ENCODE assay signal across 9 mouse cellular contexts in genomic region chr9:118928007-118928406, GRCm38 (mm10). TPM values are rescaled to one million over a fixed set of nuclear protein-coding genes. Genes with fewer than 3 reads are reported as not detected.
DNase-seq lines count a peak whose midpoint lies in the region; ATAC-seq and TF ChIP-seq lines count a peak whose summit lies in the region.
"Had no signal": no experiment of that assay in that cellular context is flagged by ENCODE, and none has a peak within 500 bp of the region (broad histone marks: within the 10 kb centered on the region; RNA-seq: fewer than 3 reads in every experiment).

No protein-coding gene starts in this region.

- ATAC-seq in embryonic facial prominence, embryonic 15.5 days (ENCODE audit: insufficient number of reproducible peaks, low FRiP score, low TSS enrichment, low read depth): no peak
- ATAC-seq in hindbrain, postnatal 0 days: no peak
- ATAC-seq in midbrain, embryonic 14.5 days (ENCODE audit: low FRiP score, low TSS enrichment): no peak

- H3K27ac ChIP-seq in kidney, adult 2 months (ENCODE audit: insufficient read depth, low read depth, low read length): peak overlapping the region; percentile 61
- peak overlapping the region; percentile 96; the same call in 1 of the 2 replicates for H3K27ac ChIP-seq in embryonic facial prominence, embryonic 15.5 days (replicated peaks)
- H3K27ac ChIP-seq in hindbrain, postnatal 0 days: peak overlapping the region; percentile 72; the same call in 1 of the 2 replicates
- no peak overlapping the region for H3K27ac ChIP-seq in midbrain, embryonic 14.5 days (replicated peaks; ENCODE audit: low read depth, low read length)

- no peak for TF ChIP-seq POLR2A in kidney, adult 2 months (IDR thresholded peaks at IDR 0.05; ENCODE audit: low read depth, low read length)

- intact Hi-C loops in left cerebral cortex, postnatal 25 days (cut with DNase I): loop anchor here (5.0 kb wide), 1 partner anchor 414 kb away; the partner anchor contains the start of gene Myd88

- DNase-seq in kidney, adult 2 months: no peak
- DNase-seq in kidney, adult 8-10 months: no peak
- DNase-seq in hindbrain, postnatal 0 days (ENCODE audit: low spot score): no peak
- DNase-seq in midbrain, embryonic 14.5 days: no peak
- no peak for DNase-seq in left cerebral cortex, postnatal 25 days (ENCODE audit: low spot score in 2 of 2)
- DNase-seq in left cerebral cortex, adult 18-20 months (ENCODE audit: low spot score in 2 of 2): no peak
- no peak for DNase-seq in layer of hippocampus, postnatal 10 days (ENCODE audit: low spot score in 2 of 2)
- DNase-seq: gastrocnemius, postnatal 14 days had no signal

- 37% methylated on average over 2 of the region's 2 CpGs for WGBS in kidney, adult 2 months
- 60% methylated on average over 2 of the region's 2 CpGs for WGBS in embryonic facial prominence, embryonic 15.5 days
- 41% methylated on average over 2 of the region's 2 CpGs for WGBS in hindbrain, postnatal 0 days
- 47% methylated on average over 2 of the region's 2 CpGs for WGBS in midbrain, embryonic 14.5 days

- H3K27me3 ChIP-seq in kidney, adult 2 months (replicated peaks; ENCODE audit: control insufficient read depth, insufficient read depth, low read length): no peaks in the 10 kb centered on the region
- H3K27me3 ChIP-seq in embryonic facial prominence, embryonic 15.5 days: no peaks in the 10 kb centered on the region
- no peaks in the 10 kb centered on the region for H3K27me3 ChIP-seq in hindbrain, postnatal 0 days (ENCODE audit: insufficient read depth, low read length)
- H3K27me3 ChIP-seq in midbrain, embryonic 14.5 days (ENCODE audit: control insufficient read depth, insufficient read depth, low read length): no peaks in the 10 kb centered on the region

- peaks cover 17% of the 10 kb centered on the region for H3K4me1 ChIP-seq in kidney, adult 2 months (ENCODE audit: control insufficient read depth, insufficient read depth, low read length)
- H3K4me1 ChIP-seq in embryonic facial prominence, embryonic 15.5 days: peaks cover 46% of the 10 kb centered on the region
- H3K4me1 ChIP-seq in hindbrain, postnatal 0 days (ENCODE audit: insufficient read depth, low read length): peaks cover 14% of the 10 kb centered on the region; the same call in 1 of the 2 replicates
- peaks cover 18% of the 10 kb centered on the region for H3K4me1 ChIP-seq in midbrain, embryonic 14.5 days (ENCODE audit: control insufficient read depth, insufficient read depth, low read length)

- H3K36me3 ChIP-seq in kidney, adult 2 months (ENCODE audit: control insufficient read depth, insufficient read depth, low read length): no peaks in the 10 kb centered on the region
- H3K36me3 ChIP-seq in embryonic facial prominence, embryonic 15.5 days: 0 out of 2 replicates have a peak, but pooled peaks cover 2% of the 10 kb centered on the region
- no peaks in the 10 kb centered on the region for H3K36me3 ChIP-seq in hindbrain, postnatal 0 days (ENCODE audit: insufficient read depth, low read length)
- H3K36me3 ChIP-seq in midbrain, embryonic 14.5 days (ENCODE audit: control insufficient read depth, insufficient read depth, low read length): no peaks in the 10 kb centered on the region

- no peak for TF ChIP-seq CTCF in kidney, adult 2 months (conservative IDR thresholded peaks at IDR 0.05; ENCODE audit: insufficient read depth, insufficient read length, low read depth, low read length)
- TF ChIP-seq CTCF in hindbrain, postnatal 0 days (IDR thresholded peaks at IDR 0.05; ENCODE audit: low read depth): no peak

- H3K4me3 ChIP-seq in kidney, adult 2 months (ENCODE audit: insufficient read depth, low read depth, low read length): peak overlapping the region; percentile 73
- peak overlapping the region; percentile 86 for H3K4me3 ChIP-seq in embryonic facial prominence, embryonic 15.5 days (replicated peaks)
- peak overlapping the region; percentile 54 for H3K4me3 ChIP-seq in hindbrain, postnatal 0 days (ENCODE audit: low read length)
- H3K4me3 ChIP-seq in midbrain, embryonic 14.5 days (replicated peaks; ENCODE audit: low read depth, low read length): no peak overlapping the region; the same call in 1 of the 2 replicates

- H3K4me2 ChIP-seq in embryonic facial prominence, embryonic 15.5 days (replicated peaks): peak overlapping the region; percentile 96
- peak overlapping the region; percentile 88 for H3K4me2 ChIP-seq in hindbrain, postnatal 0 days (ENCODE audit: low read depth, low read length)
- peak overlapping the region; percentile 98 for H3K4me2 ChIP-seq in midbrain, embryonic 14.5 days (ENCODE audit: low read length)

- H3K9ac ChIP-seq in embryonic facial prominence, embryonic 15.5 days: no peak overlapping the region
- peak overlapping the region; percentile 51; the same call in 1 of the 2 replicates for H3K9ac ChIP-seq in hindbrain, postnatal 0 days (replicated peaks; ENCODE audit: low read length)
- 0 out of 2 replicates have a peak overlapping the region, but pooled peaks have one; percentile 16 for H3K9ac ChIP-seq in midbrain, embryonic 14.5 days (replicated peaks; ENCODE audit: low read length)

- H3K9me3 ChIP-seq in embryonic facial prominence, embryonic 15.5 days (replicated peaks): no peaks in the 10 kb centered on the region
- H3K9me3 ChIP-seq in hindbrain, postnatal 0 days (ENCODE audit: low read length): no peaks in the 10 kb centered on the region
- no peaks in the 10 kb centered on the region for H3K9me3 ChIP-seq in midbrain, embryonic 14.5 days (ENCODE audit: control insufficient read depth, low read length)

RNA-seq across cellular contexts. Expression of gene Ctdspl, which starts 1.8 kb away (rescaled TPM):
- polyA plus RNA-seq in kidney, adult 2 months (2012; rRNA removed): 39.2 and 40.3 TPM in 2 replicates
- polyA plus RNA-seq in embryonic facial prominence, embryonic 15.5 days (2015; fragmentation: Nextera tagmentation; extraction: Ambion mirVana): 18.5 and 19.2 TPM in 2 replicates
- total RNA-seq in hindbrain, postnatal 0 days (2014; rRNA removed): 7.6 and 8.4 TPM in 2 replicates
- polyA plus RNA-seq in hindbrain, postnatal 0 days (2015; fragmentation: Nextera tagmentation; extraction: Ambion mirVana): 5.5 and 7.0 TPM in 2 replicates
- 8.0 and 8.2 TPM in 2 replicates for polyA plus RNA-seq in midbrain, embryonic 14.5 days (2014; fragmentation: Nextera tagmentation; extraction: Ambion mirVana)
- total RNA-seq in left cerebral cortex, postnatal 25 days (2021): 10 to 100 TPM; 31.9 to 38.7 TPM
- 10 to 100 TPM; 34.4 to 35.5 TPM for total RNA-seq in left cerebral cortex, adult 18-20 months (2021)
- 10 to 100 TPM; 17.0 to 19.0 TPM for total RNA-seq in layer of hippocampus, postnatal 10 days (2021)
